Mouse (Mus musculus): Measurements from ENCODE around the gene Paxx. TPM values are rescaled to one million over a fixed set of nuclear protein-coding genes. Genes with fewer than 3 reads are reported as not detected.

Paxx gene
- polyA plus RNA-seq, 1 experiment from 2014 or later, result 32.6 TPM

DNA sequence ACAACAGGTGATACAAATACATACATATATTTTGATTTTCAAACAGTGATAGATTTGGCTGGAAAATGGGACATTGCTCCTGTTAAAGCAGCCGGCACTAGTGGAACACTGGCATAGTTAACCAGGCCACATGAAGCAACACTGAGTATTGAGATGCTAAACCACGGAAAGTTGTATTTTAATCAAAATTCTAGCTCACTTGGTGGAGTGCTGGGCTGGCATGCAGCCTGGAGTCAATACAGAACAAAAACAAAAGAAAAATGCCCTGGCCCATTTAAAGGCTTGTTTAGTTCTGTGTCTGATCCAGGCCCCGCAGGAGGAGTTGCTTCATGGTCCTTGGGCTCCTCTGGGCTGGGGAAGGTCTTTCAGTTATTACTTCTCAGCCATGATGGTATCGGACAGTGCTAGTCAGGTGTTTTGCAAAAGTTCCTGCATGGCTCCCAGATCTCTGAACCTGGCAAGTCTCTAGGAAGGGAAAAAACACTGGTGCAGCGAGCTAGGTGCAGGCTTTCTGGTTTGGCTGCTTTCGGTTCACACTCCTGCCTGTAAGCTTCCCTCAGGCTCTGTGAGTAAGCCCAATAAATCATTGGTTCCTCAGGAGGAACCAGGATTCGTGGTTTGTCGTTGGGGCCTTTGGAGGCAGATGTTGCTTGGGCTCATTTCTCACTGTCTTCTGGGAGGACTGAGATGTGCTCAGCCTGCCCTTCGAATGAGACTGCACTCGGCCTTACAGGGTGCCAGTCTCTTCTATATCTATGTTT is 18.8 kb upstream of the Paxx start:
- H3K36me3 ChIP-seq (ENCODE audit: control insufficient read depth, insufficient read depth, low read length), result no peaks in the 10 kb centered on the region
- no peak overlapping the region for H3K4me3 ChIP-seq (ENCODE audit: control insufficient read depth in 1 of 2, insufficient read depth in 1 of 2, low read depth in 1 of 2, low read length in 2 of 2)
- no peak overlapping the region for H3K4me2 ChIP-seq (ENCODE audit: low read length)
- ATAC-seq (ENCODE audit: insufficient number of reproducible peaks, insufficient read depth, low FRiP score, low read depth), result no peak
- H3K4me1 ChIP-seq (ENCODE audit: control insufficient read depth in 2 of 2, insufficient read depth in 2 of 2, low read length in 2 of 2), result no peaks in the 10 kb centered on the region
- H3K27ac ChIP-seq (replicated peaks in 1 of 2; ENCODE audit: control insufficient read depth in 1 of 2, insufficient read depth in 1 of 2, low read depth in 2 of 2, low read length in 2 of 2), result no peak overlapping the region
- 67% methylated on average over 10 of the region's 10 CpGs for WGBS
- H3K27me3 ChIP-seq (ENCODE audit: control insufficient read depth, insufficient read depth, low read length), result no peaks in the 10 kb centered on the region
- H3K9ac ChIP-seq (ENCODE audit: low read length), result no peak overlapping the region
- no peaks in the 10 kb centered on the region for H3K9me3 ChIP-seq (ENCODE audit: control insufficient read depth, low read length)

DNA sequence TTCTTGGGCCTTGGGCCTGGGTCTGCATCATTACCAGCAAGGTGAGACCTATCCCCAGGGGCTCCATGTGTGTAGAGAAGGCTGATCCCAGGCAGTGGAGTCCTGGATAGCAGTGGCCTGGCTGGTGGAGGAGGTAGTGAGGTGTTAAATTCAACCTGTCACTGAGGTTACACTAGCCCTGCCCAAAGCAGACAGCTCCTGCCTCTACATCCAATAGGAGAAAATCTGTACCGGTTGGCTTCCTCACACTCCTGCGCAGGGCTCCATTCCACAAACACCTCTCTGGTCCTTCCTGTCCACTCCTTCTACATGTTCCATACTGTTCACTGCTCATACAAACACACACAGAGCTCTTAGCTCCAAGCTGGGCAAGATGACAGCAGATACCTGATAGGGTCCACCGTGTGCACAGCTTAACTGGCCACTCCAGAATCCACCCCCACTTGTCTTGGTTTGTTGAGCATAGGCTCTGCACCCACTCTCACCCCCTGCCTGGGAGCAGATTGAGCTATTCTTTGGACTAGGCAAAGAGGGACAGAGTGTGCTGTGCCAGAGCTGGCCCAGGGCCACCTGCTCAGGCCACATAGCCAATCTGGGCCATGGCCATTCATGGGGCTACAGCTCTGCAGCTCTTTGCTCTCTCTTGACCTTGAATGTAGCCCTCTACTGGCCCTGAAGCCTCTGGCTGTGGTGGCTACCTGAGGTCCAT is 17.2 kb upstream of the Paxx start:
- Histone ChIP-seq H3K36me3 (ENCODE audit: control insufficient read depth, insufficient read depth, low read length) (no peaks in the 10 kb centered on the region), H3K4me3 (ENCODE audit: control insufficient read depth in 1 of 2, insufficient read depth in 1 of 2, low read depth in 1 of 2, low read length in 2 of 2) (no peak overlapping the region), H3K27me3 (ENCODE audit: control insufficient read depth, insufficient read depth, low read length) (no peaks in the 10 kb centered on the region), H3K4me1 (ENCODE audit: control insufficient read depth in 2 of 2, insufficient read depth in 2 of 2, low read length in 2 of 2) (no peaks in the 10 kb centered on the region; a peak in 1 of 4 replicates), H3K4me2 (ENCODE audit: low read length) (no peak overlapping the region), H3K27ac (replicated peaks in 1 of 2; ENCODE audit: control insufficient read depth in 1 of 2, insufficient read depth in 1 of 2, low read depth in 2 of 2, low read length in 2 of 2) (no peak overlapping the region), H3K9me3 (ENCODE audit: control insufficient read depth, low read length) (no peaks in the 10 kb centered on the region), H3K9ac (ENCODE audit: low read length) (no peak overlapping the region)
- 84% methylated on average over 3 of the region's 3 CpGs for WGBS
- ATAC-seq (ENCODE audit: insufficient number of reproducible peaks, insufficient read depth, low FRiP score, low read depth), result no peak

- no peak overlapping the region for H3K4me2 ChIP-seq (ENCODE audit: low read length)
- H3K36me3 ChIP-seq (ENCODE audit: control insufficient read depth, insufficient read depth, low read length), result no peaks in the 10 kb centered on the region
- H3K27ac ChIP-seq (replicated peaks in 1 of 2; ENCODE audit: control insufficient read depth in 1 of 2, insufficient read depth in 1 of 2, low read depth in 2 of 2, low read length in 2 of 2), result no peak overlapping the region
- H3K4me1 ChIP-seq (ENCODE audit: control insufficient read depth in 2 of 2, insufficient read depth in 2 of 2, low read length in 2 of 2), result no peaks in the 10 kb centered on the region; a peak in 1 of 4 replicates
- WGBS, result 85% methylated on average over 8 of the region's 8 CpGs
- no peak overlapping the region for H3K9ac ChIP-seq (ENCODE audit: low read length)
- H3K4me3 ChIP-seq (ENCODE audit: control insufficient read depth in 1 of 2, insufficient read depth in 1 of 2, low read depth in 1 of 2, low read length in 2 of 2), result no peak overlapping the region
- no peak for ATAC-seq (ENCODE audit: insufficient number of reproducible peaks, insufficient read depth, low FRiP score, low read depth)
- H3K27me3 ChIP-seq (ENCODE audit: control insufficient read depth, insufficient read depth, low read length), result no peaks in the 10 kb centered on the region
- H3K9me3 ChIP-seq (ENCODE audit: control insufficient read depth, low read length), result no peaks in the 10 kb centered on the region
These were observed 16.6 kb upstream of the Paxx start for GRCm38 (mm10) chr2:25477541-25477940.

DNA sequence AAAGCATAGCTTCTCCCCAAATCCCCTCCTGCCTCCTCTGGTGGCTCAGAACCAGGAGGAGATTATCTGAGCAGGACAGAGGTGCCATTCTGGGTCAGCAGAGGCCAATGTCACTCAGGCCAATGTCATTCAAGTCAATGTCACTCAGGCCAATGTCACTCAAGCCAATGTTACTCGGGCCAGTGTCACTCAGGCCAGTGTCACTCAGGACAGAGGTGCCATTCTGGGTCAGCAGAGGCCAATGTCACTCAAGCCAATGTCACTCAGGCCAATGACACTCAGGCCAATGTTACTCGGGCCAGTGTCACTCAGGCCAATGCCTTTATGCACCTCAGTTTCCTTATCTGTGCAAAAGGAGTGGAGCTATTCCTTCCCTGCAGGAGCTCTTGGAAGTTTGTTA is 11.7 kb upstream of the Paxx start:
- H3K9ac ChIP-seq (ENCODE audit: low read length), result no peak overlapping the region
- no peaks in the 10 kb centered on the region for H3K27me3 ChIP-seq (ENCODE audit: control insufficient read depth, insufficient read depth, low read length)
- H3K36me3 ChIP-seq (ENCODE audit: control insufficient read depth, insufficient read depth, low read length), result no peaks in the 10 kb centered on the region
- H3K4me1 ChIP-seq (ENCODE audit: control insufficient read depth in 2 of 2, insufficient read depth in 2 of 2, low read length in 2 of 2), result peaks cover 26 to 29% of the 10 kb centered on the region in 2 experiments
- no peak overlapping the region for H3K4me3 ChIP-seq (ENCODE audit: control insufficient read depth in 1 of 2, insufficient read depth in 1 of 2, low read depth in 1 of 2, low read length in 2 of 2)
- H3K27ac ChIP-seq (replicated peaks in 1 of 2; ENCODE audit: control insufficient read depth in 1 of 2, insufficient read depth in 1 of 2, low read depth in 2 of 2, low read length in 2 of 2), result no peak overlapping the region
- no peaks in the 10 kb centered on the region for H3K9me3 ChIP-seq (ENCODE audit: control insufficient read depth, low read length)
- no peak for ATAC-seq (ENCODE audit: insufficient number of reproducible peaks, insufficient read depth, low FRiP score, low read depth)
- H3K4me2 ChIP-seq (ENCODE audit: low read length), result no peak overlapping the region
- WGBS, result 64% methylated on average over 2 of the region's 2 CpGs

- no peak for ATAC-seq (ENCODE audit: insufficient number of reproducible peaks, insufficient read depth, low FRiP score, low read depth)
- H3K4me3 ChIP-seq (ENCODE audit: control insufficient read depth in 1 of 2, insufficient read depth in 1 of 2, low read depth in 1 of 2, low read length in 2 of 2), result no peak within 1 kb of the TSS
- H3K27me3 ChIP-seq (ENCODE audit: control insufficient read depth, insufficient read depth, low read length), result no peaks in the 10 kb centered on the region
- peak within 1 kb of the TSS; percentile 46 for H3K4me2 ChIP-seq (ENCODE audit: low read length)
- H3K4me1 ChIP-seq (ENCODE audit: control insufficient read depth in 2 of 2, insufficient read depth in 2 of 2, low read length in 2 of 2), result peaks cover 32 to 39% of the 10 kb centered on the region in 2 experiments
- no peaks in the 10 kb centered on the region for H3K36me3 ChIP-seq (ENCODE audit: control insufficient read depth, insufficient read depth, low read length)
- peak within 1 kb of the TSS; percentile 34 for H3K9ac ChIP-seq (ENCODE audit: low read length)
- H3K9me3 ChIP-seq (ENCODE audit: control insufficient read depth, low read length), result no peaks in the 10 kb centered on the region
- WGBS, result 29% methylated on average over 6 of the region's 6 CpGs
- H3K27ac ChIP-seq (replicated peaks in 1 of 2; ENCODE audit: control insufficient read depth in 1 of 2, insufficient read depth in 1 of 2, low read depth in 2 of 2, low read length in 2 of 2), result peak within 1 kb of the TSS; percentile 84 to 91
These were observed 9.1 kb upstream of the Paxx start, which contains the start of gene Ptgds for GRCm38 (mm10) chr2:25469969-25470368. Gene Ptgds (minus strand): TSS chr2:25470046.

DNA sequence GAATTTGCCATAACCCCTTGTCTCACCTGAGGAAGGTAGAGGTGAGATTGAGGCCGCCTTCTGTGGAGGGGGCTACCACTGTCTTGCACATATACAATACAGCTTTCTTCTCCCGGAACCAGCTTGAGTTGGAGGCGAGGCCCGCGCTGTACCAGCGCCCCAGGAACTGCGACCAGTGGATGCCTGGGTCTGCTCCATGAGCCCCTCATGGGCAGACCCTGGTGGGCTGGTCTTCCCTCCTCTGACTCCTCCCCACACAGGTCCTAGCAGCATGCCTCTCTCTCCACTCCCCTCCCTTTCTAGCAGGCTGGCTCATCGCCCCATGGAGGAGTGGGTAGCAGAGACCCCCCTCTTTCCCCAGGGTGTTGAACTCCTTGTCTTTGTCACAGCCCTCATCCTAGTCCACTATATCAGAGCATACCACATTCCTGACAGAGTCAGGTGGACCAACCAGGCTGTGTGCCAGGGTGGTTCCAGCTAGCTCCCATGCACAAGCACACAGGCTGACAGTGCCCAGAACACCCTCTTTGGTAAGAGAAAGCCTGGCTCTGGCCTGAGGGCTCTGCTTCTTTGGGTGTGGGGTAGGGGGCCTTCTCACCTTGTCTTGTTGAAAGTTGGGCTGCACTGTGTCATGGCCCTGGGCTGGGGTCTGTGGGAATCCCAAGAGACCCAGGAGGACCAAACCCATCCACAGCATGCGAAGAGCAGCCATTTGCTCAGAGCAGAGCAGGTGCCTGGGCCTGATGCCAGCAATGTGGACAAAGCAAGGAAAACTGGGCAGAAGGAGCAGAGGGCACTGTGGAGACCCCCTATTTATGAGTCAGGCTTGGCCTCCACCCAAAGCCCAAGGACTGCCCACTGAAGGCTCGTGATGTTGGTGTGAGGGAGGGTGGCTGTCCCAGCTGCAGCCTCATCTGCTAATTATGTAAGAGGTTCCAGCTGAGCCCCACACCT is 8.3 kb upstream of the Paxx start:
- Histone ChIP-seq H3K4me2 (ENCODE audit: low read length) (peak overlapping the region; percentile 46), H3K4me1 (ENCODE audit: control insufficient read depth in 2 of 2, insufficient read depth in 2 of 2, low read length in 2 of 2) (peaks cover 32 to 39% of the 10 kb centered on the region in 2 experiments), H3K36me3 (ENCODE audit: control insufficient read depth, insufficient read depth, low read length) (no peaks in the 10 kb centered on the region), H3K4me3 (ENCODE audit: control insufficient read depth in 1 of 2, insufficient read depth in 1 of 2, low read depth in 1 of 2, low read length in 2 of 2) (no peak overlapping the region), H3K27me3 (ENCODE audit: control insufficient read depth, insufficient read depth, low read length) (no peaks in the 10 kb centered on the region), H3K9ac (ENCODE audit: low read length) (peak overlapping the region; percentile 34), H3K9me3 (ENCODE audit: control insufficient read depth, low read length) (no peaks in the 10 kb centered on the region), H3K27ac (replicated peaks in 1 of 2; ENCODE audit: control insufficient read depth in 1 of 2, insufficient read depth in 1 of 2, low read depth in 2 of 2, low read length in 2 of 2) (peak overlapping the region; percentile 84 to 91)
- peak; percentile 86 for ATAC-seq (ENCODE audit: insufficient number of reproducible peaks, insufficient read depth, low FRiP score, low read depth)
- 60% methylated on average over 10 of the region's 10 CpGs for WGBS

- peak overlapping the region; percentile 7; the same call in 1 of the 2 replicates for H3K9ac ChIP-seq (ENCODE audit: low read length)
- no peaks in the 10 kb centered on the region for H3K27me3 ChIP-seq (ENCODE audit: control insufficient read depth, insufficient read depth, low read length)
- H3K4me3 ChIP-seq (ENCODE audit: control insufficient read depth in 1 of 2, insufficient read depth in 1 of 2, low read depth in 1 of 2, low read length in 2 of 2), result no peak overlapping the region
- ATAC-seq (ENCODE audit: insufficient number of reproducible peaks, insufficient read depth, low FRiP score, low read depth), result no peak
- 64% methylated on average over 14 of the region's 14 CpGs for WGBS
- H3K27ac ChIP-seq (replicated peaks in 1 of 2; ENCODE audit: control insufficient read depth in 1 of 2, insufficient read depth in 1 of 2, low read depth in 2 of 2, low read length in 2 of 2), result peak overlapping the region; percentile 6 to 53; a peak in 1 of 4 replicates
- H3K36me3 ChIP-seq (ENCODE audit: control insufficient read depth, insufficient read depth, low read length), result no peaks in the 10 kb centered on the region
- H3K4me2 ChIP-seq (ENCODE audit: low read length), result no peak overlapping the region
- H3K4me1 ChIP-seq (ENCODE audit: control insufficient read depth in 2 of 2, insufficient read depth in 2 of 2, low read length in 2 of 2), result peaks cover 32 to 39% of the 10 kb centered on the region in 2 experiments
- H3K9me3 ChIP-seq (ENCODE audit: control insufficient read depth, low read length), result no peaks in the 10 kb centered on the region
These were observed 6.9 kb upstream of the Paxx start for GRCm38 (mm10) chr2:25467606-25468303.
